Mouse (Mus musculus) megakaryocyte, embryonic 14.5 days (primary cell): Measurements from ENCODE around the gene Ube2r2. TPM values are rescaled to one million over a fixed set of nuclear protein-coding genes. Genes with fewer than 3 reads are reported as not detected.

ENCODE experiments used
- H3K27me3 ChIP-seq: replicated peaks from 2 replicates; pipeline ENCODE3; 2012; ENCODE audit warnings: inconsistent platforms
- H3K36me3 ChIP-seq: replicated peaks from 2 replicates; pipeline ENCODE3; 2012; ENCODE audit warnings: low read length, inconsistent platforms, mixed read lengths
- H3K4me1 ChIP-seq: 2 replicates; pipeline ENCODE4 v1.6.1; 2012; ENCODE audit warnings: inconsistent platforms
- H3K4me3 ChIP-seq: replicated peaks from 2 replicates; pipeline ENCODE3; 2012; ENCODE audit warnings: moderate library complexity, mild to moderate bottlenecking, inconsistent platforms
- H3K9me3 ChIP-seq: 2 replicates; pipeline ENCODE4 v1.6.1; 2012; ENCODE audit warnings: inconsistent platforms
- FLI1 ChIP-seq: IDR thresholded peaks from 2 replicates; pipeline ENCODE4 v1.6.1; 2012; ENCODE audit warnings: low read length, inconsistent platforms, mixed read lengths
- GATA1 ChIP-seq: IDR thresholded peaks from 3 replicates; pipeline ENCODE4 v1.6.1; 2012; ENCODE audit warnings: mixed read lengths, low read length, inconsistent platforms, borderline replicate concordance
- polyA plus RNA-seq: library from polyadenylated mRNA; stranded (reverse); fragments of >175 nt; gene quantifications from 2 replicates; pipeline ENCODE4 v1.2.3, GENCODE M21; 2012; ENCODE audit warnings: low replicate concordance; ENCODE audit not compliant: insufficient read depth

Ube2r2 gene
- polyA plus RNA-seq, 1 experiment: 32.8 TPM

GRCm38 (mm10) chr4:41196861-41197610 lies 61.5 kb downstream of the Ube2r2 start:
- TF ChIP-seq FLI1: no peak
- no peak for TF ChIP-seq GATA1
- no peaks in the 10 kb centered on the region for H3K9me3 ChIP-seq
- H3K27me3 ChIP-seq: no peaks in the 10 kb centered on the region
- H3K4me1 ChIP-seq: peaks cover 14% of the 10 kb centered on the region
- H3K4me3 ChIP-seq: no peak overlapping the region
- peaks cover 99% of the 10 kb centered on the region for H3K36me3 ChIP-seq

GRCm38 (mm10) chr4:41202135-41202534 lies 66.6 kb downstream of the Ube2r2 start:
- Histone ChIP-seq H3K9me3 (no peaks in the 10 kb centered on the region), H3K36me3 (peaks cover 98% of the 10 kb centered on the region), H3K27me3 (no peaks in the 10 kb centered on the region), H3K4me1 (peaks cover 22% of the 10 kb centered on the region), H3K4me3 (no peak overlapping the region)
- TF ChIP-seq FLI1 (no peak), GATA1 (no peak)

- no peaks in the 10 kb centered on the region for H3K27me3 ChIP-seq
- TF ChIP-seq GATA1 (no peak), FLI1 (no peak)
- peaks cover 24% of the 10 kb centered on the region for H3K4me1 ChIP-seq
- peak overlapping the region; percentile 46 for H3K4me3 ChIP-seq
- H3K9me3 ChIP-seq: no peaks in the 10 kb centered on the region
- H3K36me3 ChIP-seq: peaks cover 99% of the 10 kb centered on the region
Observed at GRCm38 (mm10) chr4:41205751-41206150, 70.2 kb downstream of the Ube2r2 start.

- no peak overlapping the region for H3K4me3 ChIP-seq
- TF ChIP-seq FLI1 (no peak), GATA1 (no peak)
- H3K4me1 ChIP-seq: peaks cover 24% of the 10 kb centered on the region
- H3K9me3 ChIP-seq: no peaks in the 10 kb centered on the region
- no peaks in the 10 kb centered on the region for H3K27me3 ChIP-seq
- H3K36me3 ChIP-seq: peaks cover 96% of the 10 kb centered on the region
Observed at GRCm38 (mm10) chr4:41208050-41208449, 72.5 kb downstream of the Ube2r2 start.

GRCm38 (mm10) chr4:41225412-41225811 lies 89.9 kb downstream of the Ube2r2 start:
- H3K4me1 ChIP-seq: peaks cover 3% of the 10 kb centered on the region; the same call in 1 of the 2 replicates
- H3K36me3 ChIP-seq: peaks cover 100% of the 10 kb centered on the region
- H3K9me3 ChIP-seq: no peaks in the 10 kb centered on the region
- TF ChIP-seq FLI1 (no peak), GATA1 (no peak)
- no peak overlapping the region for H3K4me3 ChIP-seq
- no peaks in the 10 kb centered on the region for H3K27me3 ChIP-seq

GRCm38 (mm10) chr4:41226351-41226750 lies 90.8 kb downstream of the Ube2r2 start:
- no peak for TF ChIP-seq FLI1
- no peak for TF ChIP-seq GATA1
- peaks cover 99% of the 10 kb centered on the region for H3K36me3 ChIP-seq
- H3K4me3 ChIP-seq: no peak overlapping the region
- H3K4me1 ChIP-seq: peaks cover 3% of the 10 kb centered on the region; the same call in 1 of the 2 replicates
- no peaks in the 10 kb centered on the region for H3K27me3 ChIP-seq
- no peaks in the 10 kb centered on the region for H3K9me3 ChIP-seq

- H3K27me3 ChIP-seq: no peaks in the 10 kb centered on the region
- H3K36me3 ChIP-seq: peaks cover 82% of the 10 kb centered on the region
- H3K4me3 ChIP-seq: no peak overlapping the region
- H3K4me1 ChIP-seq: peaks cover 9% of the 10 kb centered on the region
- no peak for TF ChIP-seq GATA1
- TF ChIP-seq FLI1: no peak
- no peaks in the 10 kb centered on the region for H3K9me3 ChIP-seq
Observed at GRCm38 (mm10) chr4:41235621-41236020, 100.1 kb downstream of the Ube2r2 start.

- no peak for TF ChIP-seq FLI1
- no peak for TF ChIP-seq GATA1
- Histone ChIP-seq H3K4me3 (no peak overlapping the region), H3K9me3 (no peaks in the 10 kb centered on the region), H3K27me3 (no peaks in the 10 kb centered on the region), H3K4me1 (peaks cover 3% of the 10 kb centered on the region), H3K36me3 (peaks cover 67% of the 10 kb centered on the region)
Observed at GRCm38 (mm10) chr4:41240916-41241315, 105.4 kb downstream of the Ube2r2 start.

Other genes starting within 250 kb of the Ube2r2 start
- gene Spink4, start 215.7 kb upstream of the Ube2r2 start, polyA plus RNA-seq: not detected in 2 replicates
- gene Bag1, start 187.4 kb upstream of the Ube2r2 start, polyA plus RNA-seq: 409 and 1,033 TPM in 2 replicates
- 6.2 TPM in 1 of 2 replicates, not detected in the other for gene Chmp5, start 187.3 kb upstream of the Ube2r2 start, polyA plus RNA-seq
- gene Nfx1, start 164.8 kb upstream of the Ube2r2 start, polyA plus RNA-seq: 1.2 and 4.1 TPM in 2 replicates
- not detected in 2 replicates for gene Aqp7, start 87.6 kb upstream of the Ube2r2 start, polyA plus RNA-seq
- gene Aqp3, start 37.6 kb upstream of the Ube2r2 start, polyA plus RNA-seq: not detected in 2 replicates
- gene Nol6, start 11.3 kb upstream of the Ube2r2 start, polyA plus RNA-seq: 22.2 and 35.2 TPM in 2 replicates
- 277 and 564 TPM in 2 replicates for gene Ubap2, start 139.4 kb downstream of the Ube2r2 start, polyA plus RNA-seq
- 21.1 and 26.3 TPM in 2 replicates for gene Dcaf12, start 179.1 kb downstream of the Ube2r2 start, polyA plus RNA-seq
- 5.1 and 28.5 TPM in 2 replicates for gene Ubap1, start 213.3 kb downstream of the Ube2r2 start, polyA plus RNA-seq